Mouse (Mus musculus) liver, adult 2 months (tissue): ENCODE measurements around the gene Agap1. TPM values are rescaled to one million over a fixed set of nuclear protein-coding genes. Genes with fewer than 3 reads are reported as not detected.

Experiments used
- DNase-seq: peaks from one replicate; pipeline ENCODE4 v3.0.0-alpha.2; 2011; ENCODE audit warnings: low read depth, low spot score; ENCODE audit errors: extremely low read depth
- H3K27ac ChIP-seq: fragments of 200-500 bp; replicated peaks from 2 replicates; pipeline ENCODE4 v1.5.1; 2012; ENCODE audit warnings: low read depth, mild to moderate bottlenecking, control low read depth, inconsistent platforms, low read length; ENCODE audit not compliant: insufficient read depth
- H3K27me3 ChIP-seq: fragments of 200-500 bp; 2 replicates; pipeline ENCODE4 v1.6.1; 2012; ENCODE audit warnings: mild to moderate bottlenecking, moderate library complexity, low read length, inconsistent platforms; ENCODE audit not compliant: control insufficient read depth, insufficient read depth
- H3K36me3 ChIP-seq: fragments of 200-500 bp; 2 replicates; pipeline ENCODE4 v1.6.1; 2012; ENCODE audit warnings: low read length, inconsistent platforms; ENCODE audit not compliant: control insufficient read depth, insufficient read depth
- H3K4me1 ChIP-seq: fragments of 200-500 bp; 2 replicates; pipeline ENCODE4 v1.6.1; 2011; ENCODE audit warnings: low read length; ENCODE audit not compliant: control insufficient read depth, insufficient read depth
- H3K4me3 ChIP-seq: fragments of 200-500 bp; 2 replicates; pipeline ENCODE4 v1.5.1; 2011; ENCODE audit warnings: low read depth, mild to moderate bottlenecking, control low read depth, low read length, moderate library complexity; ENCODE audit not compliant: insufficient read depth
- H3K79me2 ChIP-seq: fragments of 200-500 bp; 2 replicates; pipeline ENCODE4 v1.6.1; 2012; ENCODE audit warnings: inconsistent platforms, mild to moderate bottlenecking, low read length, moderate library complexity; ENCODE audit not compliant: control insufficient read depth, insufficient read depth
- H3K9ac ChIP-seq: fragments of 200-500 bp; 2 replicates; pipeline ENCODE4 v1.6.1; 2012; ENCODE audit warnings: low read depth, mild to moderate bottlenecking, control low read depth, inconsistent platforms, low read length
- CTCF ChIP-seq: fragments of 200-500 bp; IDR thresholded peaks from 2 replicates; pipeline ENCODE4 v1.5.1; 2011; ENCODE audit warnings: low read depth, low read length, control low read depth
- POLR2A ChIP-seq: fragments of 200-500 bp; IDR thresholded peaks from 2 replicates; pipeline ENCODE4 v1.6.1; 2011; ENCODE audit warnings: low read length, control low read depth; ENCODE audit not compliant: insufficient read depth; ENCODE audit errors: extremely low read depth
- WGBS: fragments of 180-500 bp; shearing (Covaris S2); methylation state at CpG from one replicate; pipeline ENCODE4 v1.1.7; 2018; 5-methylcytosine and 5-hydroxymethylcytosine counted together
- polyA plus RNA-seq: library from polyadenylated mRNA; depleted of rRNA; stranded (reverse); fragments of >200 nt; gene quantifications from 2 replicates; pipeline ENCODE4 v1.2.3, GENCODE M21; 2012
- total RNA-seq: library from RNA; depleted of rRNA; stranded (reverse); fragments of >200 nt; gene quantifications from 2 replicates; pipeline ENCODE4 v1.2.3, GENCODE M21; 2014

Gene Agap1
- total and polyA plus RNA-seq, 2 experiments: 3.4 to 3.5 TPM

GRCm38 (mm10) chr1:89860017-89860730 lies 405.6 kb downstream of the Agap1 start:
- H3K27ac ChIP-seq: no peak overlapping the region

DNA sequence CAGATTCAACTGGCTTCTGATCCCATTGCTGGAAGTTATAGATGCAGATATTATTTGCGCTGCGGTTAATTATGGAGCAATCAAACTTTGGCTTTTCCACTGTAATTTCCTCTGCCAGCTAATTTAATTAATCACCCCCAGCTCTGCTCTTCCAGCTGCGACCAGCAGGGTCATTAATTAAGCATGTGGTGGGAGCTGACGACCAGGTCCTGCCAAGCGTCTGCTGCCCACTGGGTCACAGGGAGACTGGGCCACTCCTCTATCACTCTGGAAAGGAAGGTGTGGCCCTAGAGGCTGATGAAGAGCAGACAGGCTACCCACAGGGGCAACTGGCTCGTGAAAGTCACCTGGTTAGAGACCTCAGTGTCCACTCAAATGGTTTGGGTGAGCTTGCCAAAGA lies 411.2 kb downstream of the Agap1 start:
- Histone ChIP-seq H3K27ac (no peak overlapping the region), H3K36me3 (no peaks in the 10 kb centered on the region), H3K27me3 (no peaks in the 10 kb centered on the region), H3K79me2 (no peaks in the 10 kb centered on the region), H3K4me1 (no peaks in the 10 kb centered on the region), H3K4me3 (no peak overlapping the region), H3K9ac (no peak overlapping the region)
- 83% methylated on average over 6 of the region's 6 CpGs for WGBS
- no peak for DNase-seq
- TF ChIP-seq POLR2A (no peak), CTCF (no peak)

More at GRCm38 (mm10) chr1:89860017-89860730, 405.6 kb downstream of the Agap1 start:
- peak; percentile 48 for DNase-seq
- Histone ChIP-seq H3K27me3 (no peaks in the 10 kb centered on the region), H3K79me2 (no peaks in the 10 kb centered on the region), H3K4me1 (no peaks in the 10 kb centered on the region), H3K4me3 (no peak overlapping the region), H3K36me3 (no peaks in the 10 kb centered on the region), H3K9ac (no peak overlapping the region)
- WGBS: 82% methylated on average over 2 of the region's 2 CpGs
- TF ChIP-seq CTCF (peak; percentile 18; the same call in 1 of the 2 replicates), POLR2A (no peak)

- no peaks in the 10 kb centered on the region for H3K4me1 ChIP-seq
- H3K4me3 ChIP-seq: no peak overlapping the region
- H3K79me2 ChIP-seq: no peaks in the 10 kb centered on the region
- H3K27me3 ChIP-seq: no peaks in the 10 kb centered on the region
- no peak for DNase-seq
- 93% methylated on average over 4 of the region's 4 CpGs for WGBS
- H3K27ac ChIP-seq: no peak overlapping the region
- no peaks in the 10 kb centered on the region for H3K36me3 ChIP-seq
- no peak overlapping the region for H3K9ac ChIP-seq
- no peak for TF ChIP-seq CTCF
- no peak for TF ChIP-seq POLR2A
Observed at GRCm38 (mm10) chr1:89867847-89868246, 413.2 kb downstream of the Agap1 start.

DNA sequence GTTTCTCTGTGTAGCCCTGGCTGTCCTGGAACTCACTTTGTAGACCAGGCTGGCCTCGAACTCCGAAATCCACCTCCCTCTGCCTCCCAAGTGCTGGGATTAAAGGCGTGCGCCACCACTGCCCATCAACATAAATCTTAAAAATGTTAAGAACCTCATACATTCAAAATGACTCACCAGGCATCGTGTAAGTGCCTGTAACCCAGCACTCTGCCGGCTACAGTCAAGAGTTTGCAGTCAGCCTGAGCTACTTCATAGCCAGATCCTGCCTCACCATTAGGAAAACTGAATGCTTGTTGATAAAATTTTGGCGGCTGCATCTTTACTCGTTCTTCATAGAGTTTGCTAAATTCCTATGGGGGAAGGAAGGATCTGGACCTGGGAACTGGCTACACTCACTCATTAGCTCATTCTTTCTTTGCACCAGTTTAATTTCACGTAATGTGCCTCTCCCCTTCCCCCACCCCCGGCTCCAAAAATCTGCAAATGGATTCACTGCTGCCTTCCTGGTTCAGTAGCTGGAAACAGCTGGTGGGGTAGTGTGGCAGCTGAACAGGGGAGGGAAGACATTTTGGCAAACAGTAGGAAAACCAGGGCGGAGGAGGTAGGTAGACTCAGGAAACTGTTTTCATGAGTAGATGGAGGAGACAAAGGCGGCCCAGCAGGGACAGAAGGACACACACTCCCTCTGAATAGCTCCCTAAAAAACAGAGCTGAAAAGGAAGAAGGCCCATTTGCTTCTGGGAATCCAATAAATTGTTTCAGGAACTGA lies 415.7 kb downstream of the Agap1 start:
- H3K36me3 ChIP-seq: no peaks in the 10 kb centered on the region
- no peak overlapping the region for H3K9ac ChIP-seq
- no peak for DNase-seq
- TF ChIP-seq CTCF (no peak), POLR2A (no peak)
- no peak overlapping the region for H3K27ac ChIP-seq
- H3K4me3 ChIP-seq: no peak overlapping the region
- no peaks in the 10 kb centered on the region for H3K27me3 ChIP-seq
- 91% methylated on average over 12 of the region's 12 CpGs for WGBS
- no peaks in the 10 kb centered on the region for H3K79me2 ChIP-seq
- no peaks in the 10 kb centered on the region for H3K4me1 ChIP-seq

- H3K4me1 ChIP-seq: no peaks in the 10 kb centered on the region
- H3K4me3 ChIP-seq: no peak overlapping the region
- no peak overlapping the region for H3K9ac ChIP-seq
- WGBS: 83% methylated on average over 6 of the region's 6 CpGs
- H3K36me3 ChIP-seq: no peaks in the 10 kb centered on the region
- H3K27me3 ChIP-seq: no peaks in the 10 kb centered on the region
- TF ChIP-seq POLR2A (no peak), CTCF (no peak)
- no peak overlapping the region for H3K27ac ChIP-seq
- H3K79me2 ChIP-seq: no peaks in the 10 kb centered on the region
- no peak for DNase-seq
Observed at GRCm38 (mm10) chr1:89870906-89871211, 416.3 kb downstream of the Agap1 start.
